In genomic region chr2:71812221-71813021, GRCm38 (mm10) we compare ENCODE assay signal across 8 mouse cellular contexts.
DNase-seq lines count a peak whose midpoint lies in the region; ATAC-seq and TF ChIP-seq lines count a peak whose summit lies in the region.

No protein-coding gene starts in this region.

- peak; percentile 14 for ATAC-seq in activated CD4-positive, CD25-positive, alpha-beta regulatory T cell, adult 4 months

- no peak overlapping the region for H3K27ac ChIP-seq in left cerebral cortex, adult 2 months

- DNase-seq in cerebellum, postnatal 36 days: peak; percentile 82 to 87
- peak; percentile 56 to 58 for DNase-seq in gastrocnemius, adult 8-10 months (ENCODE audit: low spot score in 2 of 2)
- peak; percentile 35 for DNase-seq in hindlimb bud, embryonic 11.5 days (ENCODE audit: extremely low spot score, low read depth, low spot score)
- DNase-seq in left cerebral cortex, adult 2 months (ENCODE audit: extremely low spot score in 1 of 2, low spot score in 2 of 2): peak; percentile 86 to 93
- peak; percentile 80 for DNase-seq in mesoderm, embryonic 11.5 days (ENCODE audit: low read depth, low spot score)
- DNase-seq in right cerebral cortex, postnatal 36 days (ENCODE audit: low spot score in 2 of 2): peak; percentile 81 to 87
- peak; percentile 75 to 80 for DNase-seq in urinary bladder, postnatal 36 days (ENCODE audit: low spot score in 2 of 2)

- peak; percentile 94 for TF ChIP-seq CTCF in left cerebral cortex, adult 2 months (IDR thresholded peaks at IDR 0.05)

- H3K4me3 ChIP-seq in left cerebral cortex, adult 2 months: peak overlapping the region; percentile 28; the same call in 1 of the 2 replicates

- intact Hi-C loops in left cerebral cortex, adult 2 months (cut with DNase I): loop anchor here (1.0 to 10.0 kb wide), 4 partner anchors 160 to 418 kb away; no protein-coding TSS in a partner anchor

Comparison
In these comparisons a context has a peak if more than half of its experiments do, and no peak if none do; other contexts are left out.
1. DNase-seq: peak in every context shown above with its lines; median percentile 90 in left cerebral cortex, adult 2 months; 84 in cerebellum, postnatal 36 days; 84 in right cerebral cortex, postnatal 36 days; 80 in mesoderm, embryonic 11.5 days; 78 in urinary bladder, postnatal 36 days; 57 in gastrocnemius, adult 8-10 months; 35 in hindlimb bud, embryonic 11.5 days.